Mouse (Mus musculus): ENCODE results near the gene Stard3.
A peak's percentile ranks its signal among the peaks of the same experiment; 100 is the strongest.

The Stard3 gene

GRCm38 (mm10) chr11:98347385-98348082, 10.6 kb upstream of the Stard3 start:
- no peak for DNase-seq (ENCODE audit: low read depth, low spot score)

- DNase-seq (ENCODE audit: low read depth, low spot score): no peak
These were observed 9.8 kb upstream of the Stard3 start, which contains the start of gene Ppp1r1b for GRCm38 (mm10) chr11:98348083-98348961. Gene Ppp1r1b, plus strand, starts transcription at chr11:98348404.

GRCm38 (mm10) chr11:98349308-98349707, 8.9 kb upstream of the Stard3 start:
- DNase-seq (ENCODE audit: low read depth, low spot score): no peak

GRCm38 (mm10) chr11:98352272-98352990, 5.7 kb upstream of the Stard3 start:
- no peak for DNase-seq (ENCODE audit: low read depth, low spot score)

- no peak for DNase-seq (ENCODE audit: low read depth, low spot score)
These were observed 4.4 kb upstream of the Stard3 start for GRCm38 (mm10) chr11:98353651-98354211.

- no peak for DNase-seq (ENCODE audit: low read depth, low spot score)
These were observed 3.7 kb upstream of the Stard3 start for GRCm38 (mm10) chr11:98354445-98354844.

- DNase-seq (ENCODE audit: low read depth, low spot score): peak; percentile 92
These were observed 2.4 kb upstream of the Stard3 start for GRCm38 (mm10) chr11:98355732-98356299.

GRCm38 (mm10) chr11:98356625-98357394, 1.4 kb upstream of the Stard3 start:
- DNase-seq (ENCODE audit: low read depth, low spot score): no peak

GRCm38 (mm10) chr11:98357396-98358160, 590 bp upstream of the Stard3 start:
- no peak for DNase-seq (ENCODE audit: low read depth, low spot score)

- no peak for DNase-seq (ENCODE audit: low read depth, low spot score)
These were observed 2.8 kb downstream of the Stard3 start for GRCm38 (mm10) chr11:98360866-98361521.

- DNase-seq (ENCODE audit: low read depth, low spot score): no peak
These were observed 5.6 kb downstream of the Stard3 start for GRCm38 (mm10) chr11:98363817-98364216.

- no peak for DNase-seq (ENCODE audit: low read depth, low spot score)
These were observed 6.2 kb downstream of the Stard3 start for GRCm38 (mm10) chr11:98364410-98364809.

GRCm38 (mm10) chr11:98366290-98366689, 8.1 kb downstream of the Stard3 start:
- DNase-seq (ENCODE audit: low read depth, low spot score): no peak

GRCm38 (mm10) chr11:98367171-98367862, 9.1 kb downstream of the Stard3 start:
- no peak for DNase-seq (ENCODE audit: low read depth, low spot score)

GRCm38 (mm10) chr11:98367863-98368186, 9.7 kb downstream of the Stard3 start:
- DNase-seq (ENCODE audit: low read depth, low spot score): no peak

GRCm38 (mm10) chr11:98369337-98369736, 11.2 kb downstream of the Stard3 start:
- DNase-seq (ENCODE audit: low read depth, low spot score): no peak

- DNase-seq (ENCODE audit: low read depth, low spot score): no peak
These were observed 12.4 kb downstream of the Stard3 start for GRCm38 (mm10) chr11:98370588-98370987.

GRCm38 (mm10) chr11:98371556-98372240, 13.5 kb downstream of the Stard3 start:
- DNase-seq (ENCODE audit: low read depth, low spot score): no peak

All from forelimb bud, embryonic 11.5 days (tissue).